Mouse (Mus musculus): ENCODE data around the gene Usp30.
A peak's percentile ranks its signal among the peaks of the same experiment; 100 is the strongest.

Gene Usp30

GRCm38 (mm10) chr5:114129550-114130210, 64.4 kb downstream of the Usp30 start:
- DNase-seq, result no peak

GRCm38 (mm10) chr5:114130211-114130605, 64.9 kb downstream of the Usp30 start, which contains the start of gene Ung:
Ung (plus strand) TSS chr5:114130386.
- peak; percentile 51 for DNase-seq

DNA sequence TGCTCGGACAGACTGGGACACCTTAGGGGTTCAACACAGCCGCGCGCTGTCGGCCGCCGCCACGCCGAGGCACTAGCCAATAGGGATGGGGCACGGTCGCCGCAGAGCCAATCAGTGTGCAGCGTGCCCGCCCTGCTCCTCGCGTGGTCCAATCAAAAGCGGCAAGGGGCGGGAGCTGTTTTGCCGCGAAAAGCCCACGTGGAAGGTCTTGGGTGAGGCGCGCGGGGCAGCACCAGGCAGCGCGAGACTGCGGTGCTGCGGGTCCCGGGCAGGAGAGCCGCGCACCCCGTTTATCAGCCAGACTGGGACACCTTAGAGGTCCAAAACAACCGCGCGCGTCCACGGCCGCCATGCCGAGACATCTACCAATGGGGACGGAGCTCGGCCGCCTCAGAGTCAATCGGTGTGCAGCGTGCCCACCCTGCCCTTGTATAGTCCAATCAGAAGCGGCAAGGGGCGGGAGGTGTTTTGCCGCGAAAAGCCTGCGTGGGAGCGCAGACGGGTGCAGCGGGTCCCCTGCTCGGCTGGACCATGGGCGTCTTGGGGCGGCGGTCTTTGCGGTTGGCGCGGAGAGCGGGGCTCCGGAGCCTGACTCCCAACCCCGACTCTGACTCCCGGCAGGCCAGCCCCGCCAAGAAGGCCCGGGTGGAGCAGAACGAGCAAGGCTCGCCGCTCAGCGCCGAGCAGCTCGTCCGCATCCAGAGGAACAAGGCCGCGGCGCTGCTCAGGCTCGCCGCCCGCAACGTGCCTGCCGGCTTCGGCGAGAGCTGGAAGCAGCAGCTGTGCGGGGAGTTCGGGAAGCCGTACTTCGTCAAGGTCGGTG, 65.6 kb downstream of the Usp30 start:
- peak; percentile 94 for DNase-seq

GRCm38 (mm10) chr5:114131521-114131840, 66.2 kb downstream of the Usp30 start:
- peak; percentile 54 for DNase-seq

GRCm38 (mm10) chr5:114132841-114133240, 67.6 kb downstream of the Usp30 start:
- no peak for DNase-seq

GRCm38 (mm10) chr5:114134091-114134534, 68.9 kb downstream of the Usp30 start:
- DNase-seq, result peak; percentile 83

DNA sequence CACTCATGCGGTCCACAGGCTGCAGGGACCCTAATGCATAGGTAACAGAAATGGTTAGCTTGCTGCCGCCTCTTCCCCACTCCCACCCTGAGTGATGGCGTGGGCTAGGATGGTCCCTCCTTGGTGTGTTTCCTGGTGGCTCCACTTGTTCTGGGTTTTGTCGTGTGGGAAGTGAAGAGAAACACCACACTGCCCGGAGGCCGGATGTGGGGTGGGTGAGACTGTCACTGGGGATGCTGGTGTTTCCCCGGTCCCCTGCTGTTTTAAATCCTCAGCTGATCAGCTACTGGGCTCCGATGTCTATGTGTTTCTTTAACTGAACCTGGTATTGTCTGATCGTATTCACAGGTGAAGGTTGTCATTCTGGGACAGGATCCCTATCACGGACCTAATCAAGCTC, 70.3 kb downstream of the Usp30 start:
- DNase-seq, result no peak

DNA sequence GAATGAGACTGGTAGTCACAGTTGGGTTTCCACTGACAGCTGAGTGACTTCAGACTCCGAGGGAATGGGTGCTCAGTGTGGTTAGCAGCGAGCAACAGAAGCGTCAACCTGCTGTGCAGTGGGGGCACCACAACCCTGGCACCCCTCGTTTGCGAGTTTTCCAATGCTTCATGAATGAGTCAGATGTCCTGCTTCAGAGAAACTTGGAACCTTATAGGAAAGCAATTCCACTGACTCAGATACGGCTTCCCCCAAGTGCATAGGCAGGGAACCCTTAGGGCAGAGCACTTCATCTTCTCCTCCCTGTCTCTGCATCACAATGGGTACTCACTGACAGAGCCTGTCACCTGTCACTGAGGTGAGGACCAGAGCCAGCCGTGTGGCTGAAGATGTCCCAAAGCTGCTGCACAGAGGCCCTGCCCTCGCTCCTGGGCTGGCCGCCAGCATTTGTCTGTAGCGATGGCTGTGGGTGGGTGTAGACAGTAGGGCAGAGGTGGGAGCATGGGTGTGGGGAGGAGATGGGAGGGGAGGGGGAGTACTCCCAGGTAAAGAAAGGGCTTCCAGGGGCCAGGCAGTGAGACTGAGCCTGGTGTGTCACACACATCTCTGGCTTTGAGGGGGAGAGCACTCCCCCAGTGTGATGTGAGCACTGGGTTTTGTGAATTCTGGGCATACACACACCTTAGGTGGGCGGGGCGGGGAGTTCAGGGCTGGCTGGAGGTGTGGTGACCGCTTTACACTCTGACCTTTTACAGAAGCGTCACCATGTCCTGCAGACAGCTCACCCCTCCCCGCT, 72.4 kb downstream of the Usp30 start:
- no peak for DNase-seq

DNA sequence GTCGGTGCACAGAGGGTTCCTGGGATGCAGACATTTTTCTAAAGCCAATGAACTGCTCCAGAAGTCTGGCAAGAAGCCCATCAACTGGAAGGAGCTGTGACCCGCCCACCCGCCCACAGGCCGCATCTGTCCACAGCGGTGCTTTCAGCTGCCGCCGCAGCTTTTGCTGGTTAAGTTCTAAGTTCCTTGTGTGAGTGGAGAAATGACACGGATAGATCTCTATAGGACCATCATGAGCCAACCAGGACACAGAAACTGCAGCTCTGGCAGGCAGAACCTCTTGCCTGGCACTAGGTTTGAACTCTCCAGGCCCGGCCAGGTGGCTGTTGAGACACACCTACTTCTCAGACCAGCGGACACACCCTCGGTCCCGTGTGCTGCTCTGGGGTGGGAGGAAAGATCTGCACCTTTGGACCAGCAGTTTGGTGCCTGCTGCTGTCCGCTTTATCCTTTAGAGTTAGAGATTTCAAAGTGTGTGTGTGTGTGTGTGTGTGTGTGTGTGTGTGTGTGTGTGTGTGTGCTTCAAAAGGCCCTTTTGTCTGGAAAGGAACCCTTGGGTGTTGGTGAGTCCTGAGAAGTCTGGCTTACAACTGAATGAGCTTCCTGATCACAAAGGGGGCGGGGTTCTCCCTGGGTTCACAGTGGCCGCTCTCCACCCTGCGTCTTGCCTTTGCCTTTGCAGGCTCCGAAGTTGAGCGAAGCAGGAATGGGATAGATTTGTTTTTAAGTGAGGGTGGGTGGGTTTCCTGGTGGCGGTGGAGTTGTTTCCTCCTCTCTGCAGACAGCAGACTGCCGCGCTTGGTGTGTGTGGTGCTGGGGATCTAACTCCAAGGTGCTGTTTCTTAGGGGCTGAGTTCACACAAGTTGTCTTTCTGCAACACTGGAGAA, 73.3 kb downstream of the Usp30 start:
- DNase-seq, result peak; percentile 68

GRCm38 (mm10) chr5:114139175-114139574, 73.9 kb downstream of the Usp30 start:
- DNase-seq, result peak; percentile 94

GRCm38 (mm10) chr5:114146028-114146888, 81.0 kb downstream of the Usp30 start, which contains the start of gene Acacb:
Acacb (plus strand) TSS chr5:114146535.
- DNase-seq, result no peak

GRCm38 (mm10) chr5:114147043-114147972, 82.0 kb downstream of the Usp30 start:
- DNase-seq, result no peak

GRCm38 (mm10) chr5:114152359-114153092, 87.3 kb downstream of the Usp30 start:
- no peak for DNase-seq

DNA sequence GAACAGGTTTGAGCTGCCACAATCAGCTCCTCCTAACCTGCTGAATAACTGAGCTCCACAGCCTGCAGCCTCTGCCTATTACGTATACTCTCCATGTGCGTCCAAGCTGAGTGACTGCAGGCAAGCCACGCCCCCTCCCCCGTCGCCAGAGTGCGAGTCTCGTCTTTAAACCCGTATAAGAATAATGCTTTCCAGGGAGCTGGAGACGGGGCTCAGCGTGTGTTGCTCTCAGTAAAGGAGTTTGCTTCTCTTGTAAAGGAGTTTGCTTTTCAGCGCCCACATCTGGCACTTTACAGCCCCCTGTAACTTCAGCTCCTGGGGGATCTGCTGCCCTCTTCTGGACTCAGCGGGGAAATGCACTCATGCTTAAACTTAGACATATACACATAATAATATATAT, 88.2 kb downstream of the Usp30 start:
- no peak for DNase-seq

GRCm38 (mm10) chr5:114154765-114155164, 89.5 kb downstream of the Usp30 start:
- no peak for DNase-seq

GRCm38 (mm10) chr5:114155168-114155933, 90.1 kb downstream of the Usp30 start:
- peak; percentile 45 for DNase-seq

DNA sequence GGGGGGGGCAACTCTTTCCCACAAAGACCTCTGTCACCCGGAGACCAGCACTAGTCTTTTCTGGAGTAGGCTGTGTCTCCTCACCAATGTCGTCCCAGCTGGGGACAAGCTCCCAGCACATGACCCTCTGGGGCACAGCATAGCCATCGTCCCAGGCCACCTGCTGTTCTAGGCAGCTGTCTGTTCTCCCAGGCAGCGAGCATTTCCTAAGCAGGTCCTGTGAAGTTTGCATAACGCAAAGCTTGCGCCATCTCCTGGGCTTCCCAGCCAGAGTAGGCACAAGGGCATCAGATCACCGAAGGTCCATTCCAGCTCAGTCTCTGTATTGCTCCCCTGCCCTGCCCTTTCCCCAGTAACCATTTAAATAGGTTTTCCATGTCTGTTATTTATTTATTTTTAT, 92.0 kb downstream of the Usp30 start:
- peak; percentile 36 for DNase-seq

GRCm38 (mm10) chr5:114161424-114161823, 96.2 kb downstream of the Usp30 start:
- no peak for DNase-seq

Data from lung, postnatal 10 days (tissue).